Mouse (Mus musculus): Measurements from ENCODE around the gene Dclk1. TPM values are rescaled to one million over a fixed set of nuclear protein-coding genes. Genes with fewer than 3 reads are reported as not detected.
"Not testable (repeated sequence)": the region's sequence is repeated elsewhere in the genome, so short reads cannot be mapped to it uniquely, and the experiment has no call there.

Dclk1 gene
- 73.5 and 84.6 TPM in 2 replicates for polyA plus RNA-seq (2015; fragmentation: Nextera tagmentation; extraction: Ambion mirVana)

GRCm38 (mm10) chr3:55241730-55242421 lies at the start of gene Dclk1:
Gene Dclk1, plus strand, starts transcription at chr3:55242364.
- no peaks in the 10 kb centered on the region for H3K36me3 ChIP-seq
- peak within 1 kb of the TSS; percentile 88 for H3K9ac ChIP-seq
- H3K4me1 ChIP-seq = peaks cover 21% of the 10 kb centered on the region
- 38% methylated on average over 10 of the region's 10 CpGs for WGBS
- H3K4me3 ChIP-seq = peak within 1 kb of the TSS; percentile 75
- peak within 1 kb of the TSS; percentile 59; the same call in 1 of the 2 replicates for H3K27ac ChIP-seq
- H3K9me3 ChIP-seq = no peaks in the 10 kb centered on the region
- H3K4me2 ChIP-seq (replicated peaks) = peak within 1 kb of the TSS; percentile 87
- ATAC-seq (ENCODE audit: low FRiP score, low read depth) = no peak
- H3K27me3 ChIP-seq = no peaks in the 10 kb centered on the region

- Histone ChIP-seq H3K4me3 (no peak overlapping the region), H3K4me2 (replicated peaks) (no peak overlapping the region), H3K27me3 (no peaks in the 10 kb centered on the region), H3K4me1 (no peaks in the 10 kb centered on the region), H3K9ac (no peak overlapping the region), H3K36me3 (no peaks in the 10 kb centered on the region), H3K27ac (no peak overlapping the region), H3K9me3 (0 out of 2 replicates have a peak, but pooled peaks cover 3% of the 10 kb centered on the region)
- no peak for ATAC-seq (ENCODE audit: low FRiP score, low read depth)
- 45% methylated on average over 2 of the region's 2 CpGs for WGBS
These were observed 48.8 kb upstream of the Dclk1 start for GRCm38 (mm10) chr3:55193351-55193750.

GRCm38 (mm10) chr3:55194792-55195191 lies 47.4 kb upstream of the Dclk1 start:
- no peak for ATAC-seq (ENCODE audit: low FRiP score, low read depth)
- Histone ChIP-seq H3K4me3 (no peak overlapping the region), H3K9ac (no peak overlapping the region), H3K9me3 (0 out of 2 replicates have a peak, but pooled peaks cover 3% of the 10 kb centered on the region), H3K36me3 (no peaks in the 10 kb centered on the region), H3K4me2 (replicated peaks) (no peak overlapping the region), H3K4me1 (no peaks in the 10 kb centered on the region), H3K27me3 (no peaks in the 10 kb centered on the region), H3K27ac (no peak overlapping the region)
- WGBS = 81% methylated on average over 8 of the region's 8 CpGs

- Histone ChIP-seq H3K9me3 (0 out of 2 replicates have a peak, but pooled peaks cover 3% of the 10 kb centered on the region), H3K4me3 (no peak overlapping the region), H3K9ac (no peak overlapping the region), H3K27ac (no peak overlapping the region), H3K4me1 (no peaks in the 10 kb centered on the region), H3K27me3 (no peaks in the 10 kb centered on the region), H3K4me2 (replicated peaks) (no peak overlapping the region), H3K36me3 (no peaks in the 10 kb centered on the region)
- 80% methylated on average over 5 of the region's 5 CpGs for WGBS
- ATAC-seq (ENCODE audit: low FRiP score, low read depth) = no peak
These were observed 46.4 kb upstream of the Dclk1 start for GRCm38 (mm10) chr3:55195581-55196327.

GRCm38 (mm10) chr3:55196328-55196710 lies 45.8 kb upstream of the Dclk1 start:
- no peak overlapping the region for H3K4me2 ChIP-seq (replicated peaks)
- no peak for ATAC-seq (ENCODE audit: low FRiP score, low read depth)
- no peaks in the 10 kb centered on the region for H3K27me3 ChIP-seq
- H3K9me3 ChIP-seq = 0 out of 2 replicates have a peak, but pooled peaks cover 3% of the 10 kb centered on the region
- H3K36me3 ChIP-seq = no peaks in the 10 kb centered on the region
- H3K27ac ChIP-seq = no peak overlapping the region
- H3K4me1 ChIP-seq = no peaks in the 10 kb centered on the region
- 92% methylated on average over 2 of the region's 2 CpGs for WGBS
- no peak overlapping the region for H3K9ac ChIP-seq
- no peak overlapping the region for H3K4me3 ChIP-seq

DNA sequence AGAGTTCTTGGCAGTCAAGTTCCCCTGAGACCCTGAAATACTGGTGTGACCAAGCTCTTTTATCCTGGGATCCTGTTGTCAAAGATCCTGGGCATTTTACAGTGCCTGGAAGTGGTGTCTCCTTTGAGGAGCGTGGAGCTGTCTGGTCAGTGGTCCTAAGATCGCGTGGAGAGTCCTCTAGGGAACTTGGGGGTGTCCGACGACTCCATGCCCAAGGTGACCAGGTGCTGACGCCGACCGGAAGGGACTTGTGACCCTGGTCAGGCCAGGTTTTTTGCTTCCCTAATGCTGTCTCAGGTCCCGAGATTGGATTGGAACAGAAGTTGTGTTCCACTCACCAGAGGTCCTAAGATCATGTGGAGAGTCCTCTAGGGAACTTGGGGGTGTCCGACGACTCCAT lies 38.5 kb upstream of the Dclk1 start:
- not testable (repeated sequence) for H3K9me3 ChIP-seq; H3K4me2 ChIP-seq (replicated peaks); H3K4me1 ChIP-seq; H3K27me3 ChIP-seq; H3K27ac ChIP-seq; H3K9ac ChIP-seq; H3K36me3 ChIP-seq; ATAC-seq (ENCODE audit: low FRiP score, low read depth); H3K4me3 ChIP-seq
- 94% methylated on average over 11 of the region's 11 CpGs for WGBS

DNA sequence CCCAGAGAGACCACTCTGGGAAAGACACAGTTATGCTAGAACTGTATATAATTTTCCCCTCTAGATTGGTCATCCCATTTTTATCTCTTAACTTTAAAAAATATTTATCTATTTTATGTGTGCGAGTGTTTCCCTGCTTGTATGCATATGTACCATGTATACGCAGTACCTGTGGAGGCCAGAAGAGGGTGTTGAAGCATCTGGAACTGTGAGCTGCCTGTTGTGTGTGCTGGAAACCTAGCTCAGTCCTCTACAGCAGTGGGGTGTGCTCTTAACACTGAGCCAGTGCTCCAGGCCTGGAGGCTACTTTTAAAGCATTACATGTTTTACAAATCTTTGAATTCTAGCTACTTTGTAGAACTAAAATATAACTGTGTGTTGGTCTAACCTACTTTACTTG lies 35.8 kb upstream of the Dclk1 start:
- 99% methylated on average over 2 of the region's 2 CpGs for WGBS
- Histone ChIP-seq H3K9ac (no peak overlapping the region), H3K4me3 (no peak overlapping the region), H3K27ac (no peak overlapping the region), H3K9me3 (no peaks in the 10 kb centered on the region), H3K4me2 (replicated peaks) (no peak overlapping the region), H3K4me1 (0 out of 2 replicates have a peak, but pooled peaks cover 6% of the 10 kb centered on the region), H3K27me3 (no peaks in the 10 kb centered on the region), H3K36me3 (no peaks in the 10 kb centered on the region)
- no peak for ATAC-seq (ENCODE audit: low FRiP score, low read depth)

GRCm38 (mm10) chr3:55207665-55208064 lies 34.5 kb upstream of the Dclk1 start:
- H3K4me3 ChIP-seq = no peak overlapping the region
- no peaks in the 10 kb centered on the region for H3K27me3 ChIP-seq
- no peaks in the 10 kb centered on the region for H3K36me3 ChIP-seq
- H3K27ac ChIP-seq = no peak overlapping the region
- 38% methylated on average over 6 of the region's 6 CpGs for WGBS
- ATAC-seq (ENCODE audit: low FRiP score, low read depth) = no peak
- no peak overlapping the region for H3K9ac ChIP-seq
- 0 out of 2 replicates have a peak, but pooled peaks cover 6% of the 10 kb centered on the region for H3K4me1 ChIP-seq
- H3K4me2 ChIP-seq (replicated peaks) = no peak overlapping the region
- H3K9me3 ChIP-seq = no peaks in the 10 kb centered on the region

DNA sequence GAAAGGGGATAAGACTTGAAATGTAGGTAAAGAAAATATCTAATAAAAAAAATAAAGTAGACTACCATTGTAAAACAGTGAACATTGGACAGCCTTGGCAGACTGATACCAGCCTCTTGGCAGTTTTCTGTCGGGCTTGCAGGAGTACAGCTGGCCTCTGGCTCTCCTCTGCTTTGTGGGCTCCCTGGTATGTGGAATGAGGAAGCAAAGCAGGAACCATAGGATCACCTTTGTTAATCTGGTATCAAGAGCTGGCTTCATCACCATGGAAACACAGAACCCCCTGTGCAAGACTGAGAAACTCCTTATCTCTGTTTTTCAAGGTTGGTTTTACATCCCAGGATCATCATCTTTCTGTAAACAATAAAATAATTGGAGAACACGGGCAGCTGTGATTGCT lies 29.9 kb upstream of the Dclk1 start:
- Histone ChIP-seq H3K27me3 (no peaks in the 10 kb centered on the region), H3K9ac (no peak overlapping the region), H3K4me1 (peaks cover 13% of the 10 kb centered on the region; the same call in 1 of the 2 replicates), H3K36me3 (no peaks in the 10 kb centered on the region), H3K9me3 (no peaks in the 10 kb centered on the region), H3K4me3 (no peak overlapping the region), H3K4me2 (replicated peaks) (no peak overlapping the region), H3K27ac (no peak overlapping the region)
- WGBS = 40% methylated on average over 2 of the region's 2 CpGs
- ATAC-seq (ENCODE audit: low FRiP score, low read depth) = no peak

GRCm38 (mm10) chr3:55213785-55214184 lies 28.4 kb upstream of the Dclk1 start:
- WGBS = 44% methylated on average over 4 of the region's 4 CpGs
- Histone ChIP-seq H3K4me1 (peaks cover 13% of the 10 kb centered on the region; the same call in 1 of the 2 replicates), H3K27ac (peak overlapping the region; percentile 59), H3K27me3 (no peaks in the 10 kb centered on the region), H3K9me3 (no peaks in the 10 kb centered on the region), H3K4me3 (no peak overlapping the region), H3K9ac (no peak overlapping the region), H3K4me2 (replicated peaks) (no peak overlapping the region), H3K36me3 (no peaks in the 10 kb centered on the region)
- ATAC-seq (ENCODE audit: low FRiP score, low read depth) = no peak

- no peak overlapping the region for H3K9ac ChIP-seq
- H3K4me2 ChIP-seq (replicated peaks) = no peak overlapping the region
- no peak overlapping the region for H3K4me3 ChIP-seq
- H3K4me1 ChIP-seq = peaks cover 13% of the 10 kb centered on the region; the same call in 1 of the 2 replicates
- no peaks in the 10 kb centered on the region for H3K27me3 ChIP-seq
- H3K9me3 ChIP-seq = no peaks in the 10 kb centered on the region
- H3K27ac ChIP-seq = peak overlapping the region; percentile 59
- H3K36me3 ChIP-seq = no peaks in the 10 kb centered on the region
- no peak for ATAC-seq (ENCODE audit: low FRiP score, low read depth)
- 75% methylated on average over 6 of the region's 6 CpGs for whole genome bisulfite sequencing
These were observed 27.8 kb upstream of the Dclk1 start for GRCm38 (mm10) chr3:55214413-55214812.

DNA sequence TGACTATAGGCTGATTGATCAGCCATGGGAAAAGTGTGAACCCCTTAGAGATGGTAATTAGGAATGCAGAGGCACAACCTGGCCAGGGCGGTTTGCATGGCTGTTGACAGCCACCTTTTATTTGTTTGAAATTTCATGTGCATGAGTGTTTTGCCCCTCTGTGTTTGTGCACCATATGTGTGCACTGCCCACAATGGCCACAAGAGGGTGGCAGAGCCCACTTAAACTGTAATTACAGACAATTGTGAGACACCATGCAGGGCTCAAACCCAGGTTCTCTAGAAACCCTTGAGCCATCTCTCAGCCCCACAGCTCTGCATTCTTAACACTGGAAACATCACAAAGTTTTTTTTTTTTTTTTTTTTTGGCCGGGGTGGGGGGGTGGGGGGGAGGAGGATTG lies 19.7 kb upstream of the Dclk1 start:
- no peak overlapping the region for H3K27ac ChIP-seq
- 0 out of 2 replicates have a peak, but pooled peaks cover 6% of the 10 kb centered on the region for H3K9me3 ChIP-seq
- no peak overlapping the region for H3K9ac ChIP-seq
- H3K36me3 ChIP-seq = no peaks in the 10 kb centered on the region
- 77% methylated on average over 2 of the region's 2 CpGs for WGBS
- no peak overlapping the region for H3K4me3 ChIP-seq
- peaks cover 8% of the 10 kb centered on the region; the same call in 1 of the 2 replicates for H3K27me3 ChIP-seq
- peaks cover 7% of the 10 kb centered on the region; the same call in 1 of the 2 replicates for H3K4me1 ChIP-seq
- H3K4me2 ChIP-seq (replicated peaks) = no peak overlapping the region
- ATAC-seq (ENCODE audit: low FRiP score, low read depth) = no peak

Measured in limb, embryonic 13.5 days (tissue).